Mouse (Mus musculus) kidney, embryonic 16.5 days (tissue): Measurements from ENCODE around the gene Pdpk1. TPM values are rescaled to one million over a fixed set of nuclear protein-coding genes. Genes with fewer than 3 reads are reported as not detected.

Source experiments
- ATAC-seq: fragments of 200-750 bp; cut with Nextera tagmentation; 2 replicates; pipeline ENCODE4 v1.8.0; 2017; ENCODE audit warnings: moderate TSS enrichment; ENCODE audit not compliant: low FRiP score, low TSS enrichment
- H3K27ac ChIP-seq: fragments of 300-500 bp; sonication (generic); 2 replicates; pipeline ENCODE4 v1.5.1; 2014; ENCODE audit warnings: low read length
- H3K27me3 ChIP-seq: fragments of 300-500 bp; sonication (generic); 2 replicates; pipeline ENCODE4 v1.6.1; 2014; ENCODE audit warnings: low read length, control low read depth, mixed read lengths; ENCODE audit not compliant: insufficient read depth
- H3K36me3 ChIP-seq: fragments of 300-500 bp; sonication (generic); 2 replicates; pipeline ENCODE4 v1.6.1; 2014; ENCODE audit warnings: low read length, control low read depth, mixed read lengths; ENCODE audit not compliant: insufficient read depth
- H3K4me1 ChIP-seq: fragments of 300-500 bp; sonication (generic); 2 replicates; pipeline ENCODE4 v1.6.1; 2014; ENCODE audit warnings: low read length, control low read depth, mixed read lengths; ENCODE audit not compliant: insufficient read depth
- H3K4me2 ChIP-seq: fragments of 300-500 bp; sonication (generic); replicated peaks from 2 replicates; pipeline ENCODE4 v1.6.1; 2014; ENCODE audit warnings: low read depth, low read length
- H3K4me3 ChIP-seq: fragments of 300-500 bp; sonication (generic); 2 replicates; pipeline ENCODE4 v1.5.1; 2014; ENCODE audit warnings: mild to moderate bottlenecking, low read length
- H3K9ac ChIP-seq: fragments of 300-500 bp; sonication (generic); replicated peaks from 2 replicates; pipeline ENCODE4 v1.6.1; 2014; ENCODE audit warnings: low read length
- H3K9me3 ChIP-seq: fragments of 300-500 bp; sonication (generic); 2 replicates; pipeline ENCODE4 v1.6.1; 2016; ENCODE audit warnings: low read length, control low read depth
- whole genome bisulfite sequencing: fragments of 180-500 bp; shearing (Covaris S2); extraction: QIAGEN DNeasy Blood & Tissue Kit; methylation state at CpG from one replicate; pipeline ENCODE4 v1.1.7; 2014; 5-methylcytosine and 5-hydroxymethylcytosine counted together
- polyA plus RNA-seq: library from polyadenylated mRNA; unstranded; fragments of >200 nt; fragmentation: Nextera tagmentation; extraction: Ambion mirVana; gene quantifications from 2 replicates; pipeline ENCODE4 v1.2.1, GENCODE M21; 2015

Gene Pdpk1
- polyA plus RNA-seq, 1 experiment from 2014 or later: 34.9 TPM

DNA sequence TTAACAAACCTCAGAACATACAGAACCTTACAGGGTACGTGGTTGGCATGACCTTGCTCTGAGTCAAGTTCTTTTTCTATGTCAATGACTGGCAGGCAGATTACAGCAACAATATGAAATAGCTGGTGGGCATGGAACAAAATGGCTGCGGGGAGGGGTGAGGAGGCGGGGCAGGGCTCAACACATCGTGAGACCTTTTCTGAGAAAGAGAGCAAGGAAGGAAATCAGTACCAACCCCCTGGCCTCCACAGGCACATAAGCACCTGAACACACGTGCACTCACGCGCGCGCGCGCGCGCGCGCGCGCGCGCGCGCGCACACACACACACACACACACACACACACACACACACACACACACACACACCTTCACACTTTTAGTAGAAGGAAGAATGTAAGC is 120.2 kb downstream of the Pdpk1 start:
- WGBS: 85% methylated on average over 3 of the region's 22 CpGs
- H3K27ac ChIP-seq: no peak overlapping the region

GRCm38 (mm10) chr17:24029477-24029876 is 121.2 kb downstream of the Pdpk1 start:
- WGBS: 79% methylated on average over 7 of the region's 7 CpGs
- Histone ChIP-seq H3K4me3 (no peak overlapping the region), H3K27me3 (no peaks in the 10 kb centered on the region), H3K27ac (no peak overlapping the region), H3K9ac (no peak overlapping the region), H3K9me3 (no peaks in the 10 kb centered on the region), H3K36me3 (no peaks in the 10 kb centered on the region), H3K4me1 (no peaks in the 10 kb centered on the region), H3K4me2 (no peak overlapping the region)
- ATAC-seq: no peak

More for the DNA sequence above, 120.2 kb downstream of the Pdpk1 start:
- Histone ChIP-seq H3K9me3 (no peaks in the 10 kb centered on the region), H3K4me1 (no peaks in the 10 kb centered on the region), H3K27me3 (no peaks in the 10 kb centered on the region), H3K9ac (no peak overlapping the region), H3K4me3 (no peak overlapping the region), H3K36me3 (no peaks in the 10 kb centered on the region), H3K4me2 (no peak overlapping the region)
- no peak for ATAC-seq

Other genes with a start within 250 kb of the Pdpk1 start
- gene Dcpp3, start 233.5 kb downstream of the Pdpk1 start, polyA plus RNA-seq: not detected in 2 replicates
- not detected in 2 replicates for gene Sbp, start 209.3 kb downstream of the Pdpk1 start, polyA plus RNA-seq
- gene Sbpl, start 195.7 kb downstream of the Pdpk1 start, polyA plus RNA-seq: not detected in 2 replicates
- 0.14 and 0.23 TPM in 2 replicates for gene Prss30, start 170.4 kb downstream of the Pdpk1 start, polyA plus RNA-seq
- gene Prss22, start 152.8 kb downstream of the Pdpk1 start, polyA plus RNA-seq: 0.39 and 0.82 TPM in 2 replicates
- 0.23 and 0.37 TPM in 2 replicates for gene Prss27, start 112.8 kb downstream of the Pdpk1 start, polyA plus RNA-seq
- gene Kctd5, start 77.4 kb downstream of the Pdpk1 start, polyA plus RNA-seq: 63.3 and 68.0 TPM in 2 replicates
- gene Amdhd2, start 12.8 kb upstream of the Pdpk1 start, polyA plus RNA-seq: 42.1 and 45.6 TPM in 2 replicates
- gene Atp6v0c, start 18.8 kb upstream of the Pdpk1 start, polyA plus RNA-seq: 695 and 701 TPM in 2 replicates
- 5.6 and 6.2 TPM in 2 replicates for gene Tbc1d24, start 54.6 kb upstream of the Pdpk1 start, polyA plus RNA-seq
- 4.3 and 4.8 TPM in 2 replicates for gene Ntn3, start 58.6 kb upstream of the Pdpk1 start, polyA plus RNA-seq
- 12.2 and 13.4 TPM in 2 replicates for gene Tedc2, start 69.9 kb upstream of the Pdpk1 start, polyA plus RNA-seq
- gene Ccnf, start 100.6 kb upstream of the Pdpk1 start, polyA plus RNA-seq: 69.2 and 73.5 TPM in 2 replicates
- gene Abca17, start 200.1 kb upstream of the Pdpk1 start, polyA plus RNA-seq: 0.22 TPM in 1 of 2 replicates, not detected in the other
- 20.8 and 22.6 TPM in 2 replicates for gene Abca3, start 201.0 kb upstream of the Pdpk1 start, polyA plus RNA-seq